Mouse (Mus musculus) heart, embryonic 15.5 days (tissue): ENCODE data around the gene Rnf111. TPM values are rescaled to one million over a fixed set of nuclear protein-coding genes. Genes with fewer than 3 reads are reported as not detected.

ENCODE experiments used
- ATAC-seq: fragments of 200-750 bp; cut with Nextera tagmentation; replicated peaks from 2 replicates; pipeline ENCODE4 v1.8.0; 2017; ENCODE audit warnings: low read depth, moderate TSS enrichment; ENCODE audit not compliant: insufficient number of reproducible peaks, insufficient read depth, low FRiP score
- H3K27ac ChIP-seq: fragments of 300-500 bp; sonication (generic); 2 replicates; pipeline ENCODE4 v1.5.1; 2015; ENCODE audit warnings: mild to moderate bottlenecking, inconsistent platforms
- H3K27me3 ChIP-seq: fragments of 300-500 bp; sonication (generic); 2 replicates; pipeline ENCODE4 v1.6.1; 2015; ENCODE audit warnings: inconsistent platforms
- H3K36me3 ChIP-seq: fragments of 300-500 bp; sonication (generic); 2 replicates; pipeline ENCODE4 v1.6.1; 2015; ENCODE audit warnings: mild to moderate bottlenecking, inconsistent platforms
- H3K4me1 ChIP-seq: fragments of 300-500 bp; sonication (generic); replicated peaks from 2 replicates; pipeline ENCODE4 v1.6.1; 2015; ENCODE audit warnings: inconsistent platforms
- H3K4me2 ChIP-seq: fragments of 300-500 bp; sonication (generic); 2 replicates; pipeline ENCODE4 v1.6.1; 2015; ENCODE audit warnings: inconsistent platforms, mild to moderate bottlenecking, moderate library complexity
- H3K4me3 ChIP-seq: fragments of 300-500 bp; sonication (generic); 2 replicates; pipeline ENCODE4 v1.5.1; 2015; ENCODE audit warnings: mild to moderate bottlenecking, inconsistent platforms
- H3K9ac ChIP-seq: fragments of 300-500 bp; sonication (generic); 2 replicates; pipeline ENCODE4 v1.6.1; 2015; ENCODE audit warnings: mild to moderate bottlenecking, inconsistent platforms
- H3K9me3 ChIP-seq: fragments of 300-500 bp; sonication (generic); replicated peaks from 2 replicates; pipeline ENCODE4 v1.6.1; 2016; ENCODE audit warnings: inconsistent platforms
- WGBS: fragments of 180-500 bp; shearing (Covaris S2); methylation state at CpG from one replicate; pipeline ENCODE4 v1.1.7; 2015; ENCODE audit warnings: mixed read lengths; 5-methylcytosine and 5-hydroxymethylcytosine counted together
- microRNA-seq: library from miRNA; unstranded; fragments of <30 nt; microRNA quantifications from one replicate; pipeline ENCODE4, GENCODE M21; 2016
- polyA plus RNA-seq: library from polyadenylated mRNA; unstranded; fragments of >200 nt; fragmentation: Nextera tagmentation; extraction: Ambion mirVana; gene quantifications from 2 replicates; pipeline ENCODE4 v1.2.1, GENCODE M21; 2015

Gene Rnf111
- polyA plus RNA-seq, 1 experiment from 2014 or later: 18.5 TPM

DNA sequence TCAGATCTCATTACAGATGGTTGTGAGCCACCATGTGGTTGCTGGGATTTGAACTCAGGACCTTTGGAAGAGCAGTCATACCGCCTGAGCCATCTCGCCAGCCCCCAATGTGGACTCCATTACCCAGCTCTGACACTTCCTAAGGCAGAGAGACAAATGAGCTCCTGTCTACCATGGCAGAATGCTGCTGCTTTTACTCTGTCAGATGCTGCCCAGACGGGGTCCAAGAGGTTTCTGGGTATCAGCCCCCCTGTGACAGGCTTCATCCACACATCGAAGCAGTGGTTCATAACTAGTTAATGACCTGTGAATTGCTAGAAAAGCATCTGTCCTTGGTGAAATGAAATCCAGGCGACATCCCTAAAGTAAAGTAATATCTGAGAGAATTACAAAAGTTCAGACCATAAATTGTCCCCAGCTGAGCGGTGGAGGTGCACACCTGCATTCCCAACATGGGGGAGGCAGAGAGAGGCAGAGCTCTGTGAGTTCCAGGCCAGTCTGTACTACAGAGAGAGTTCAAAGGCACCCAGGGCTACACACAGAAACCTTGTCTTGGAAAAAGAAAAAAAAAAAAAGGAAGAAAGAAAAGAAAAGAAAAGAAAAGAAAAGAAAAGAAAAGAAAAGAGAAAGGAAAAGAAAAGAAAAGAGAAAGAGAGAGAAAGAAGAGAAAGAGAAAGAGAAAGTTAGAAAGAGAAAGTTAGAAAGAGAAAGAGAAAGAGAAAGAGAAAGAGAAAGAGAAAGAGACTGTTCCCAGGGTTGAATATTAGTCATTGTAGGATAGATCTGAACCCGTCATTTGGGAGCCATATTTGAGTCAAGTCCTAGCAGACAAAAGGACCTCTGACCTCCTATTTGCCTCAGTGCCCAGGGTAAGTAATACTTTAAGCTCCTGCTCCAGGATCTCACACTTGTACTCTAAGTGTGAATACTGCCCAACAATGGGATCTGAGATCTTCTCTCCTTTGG is 123.7 kb downstream of the Rnf111 start:
- WGBS: 83% methylated on average over 7 of the region's 7 CpGs
- Histone ChIP-seq H3K4me3 (no peak overlapping the region), H3K9me3 (no peaks in the 10 kb centered on the region), H3K4me1 (no peaks in the 10 kb centered on the region), H3K9ac (no peak overlapping the region), H3K27ac (no peak overlapping the region), H3K36me3 (peaks cover 43% of the 10 kb centered on the region), H3K4me2 (no peak overlapping the region), H3K27me3 (no peaks in the 10 kb centered on the region)
- ATAC-seq: no peak

Small RNA genes lying within 50 kb of the gene (microRNA-seq; reads per million reads assigned to microRNA genes)
- gene Mir5626: 5.5 reads per million, percentile 19 among the genes with 10 or more reads in this experiment

Other genes starting within 250 kb of the Rnf111 start
- 129 and 142 TPM in 2 replicates for gene Ccnb2, start 82.2 kb downstream of the Rnf111 start, polyA plus RNA-seq
- 32.7 and 33.0 TPM in 2 replicates for gene Sltm, start 39.0 kb upstream of the Rnf111 start, polyA plus RNA-seq
- 0.36 and 0.45 TPM in 2 replicates for gene Gm10642, start 152.5 kb upstream of the Rnf111 start, polyA plus RNA-seq
- gene Mindy2, start 153.4 kb upstream of the Rnf111 start, polyA plus RNA-seq: 10.9 and 13.1 TPM in 2 replicates
- gene Adam10, start 175.3 kb upstream of the Rnf111 start, polyA plus RNA-seq: 61.3 and 62.8 TPM in 2 replicates